ENCODE assay signal across 17 mouse cellular contexts in genomic region chr6:113801233-113801632, GRCm38 (mm10).
A peak's percentile ranks its signal among the peaks of the same experiment; 100 is the strongest.
DNase-seq lines count a peak whose midpoint lies in the region; ATAC-seq lines count a peak whose summit lies in the region.
"Had no signal": no experiment of that assay in that cellular context is flagged by ENCODE, and none has a peak within 500 bp of the region (broad histone marks: within the 10 kb centered on the region; RNA-seq: fewer than 3 reads in every experiment).

No protein-coding gene starts in this region.

- H3K4me2 ChIP-seq in forebrain, embryonic 13.5 days = no peak overlapping the region
- H3K4me2 ChIP-seq: forebrain, embryonic 15.5 days; liver, embryonic 12.5 days had no signal

- H3K4me1 ChIP-seq in forebrain, embryonic 13.5 days = peaks cover 19% of the 10 kb centered on the region
- H3K4me1 ChIP-seq: liver, embryonic 12.5 days had no signal

- H3K36me3 ChIP-seq in forebrain, embryonic 13.5 days (ENCODE audit: poor library complexity, severe bottlenecking) = peaks cover 43% of the 10 kb centered on the region
- H3K36me3 ChIP-seq: liver, embryonic 12.5 days; midbrain, embryonic 10.5 days had no signal

- H3K27ac ChIP-seq in forebrain, embryonic 13.5 days = no peak overlapping the region
- H3K27ac ChIP-seq: forebrain, embryonic 15.5 days; liver, embryonic 12.5 days; midbrain, embryonic 10.5 days; stomach, postnatal 0 days had no signal

- peaks cover 9% of the 10 kb centered on the region; the same call in 1 of the 2 replicates for H3K9me3 ChIP-seq in forebrain, embryonic 13.5 days (replicated peaks)
- H3K9me3 ChIP-seq: liver, embryonic 12.5 days had no signal

- H3K27me3 ChIP-seq in forebrain, embryonic 13.5 days = no peaks in the 10 kb centered on the region
- H3K27me3 ChIP-seq: forebrain, embryonic 15.5 days had no signal

- peak; percentile 58 to 64 for DNase-seq in frontal cortex, postnatal 10 days (ENCODE audit: low spot score in 2 of 2)
- peak; percentile 67 to 83 for DNase-seq in left cerebral cortex, adult 18-20 months (ENCODE audit: low spot score in 2 of 2)
- peak; percentile 77 to 79 for DNase-seq in right cerebral cortex, adult 2 months (ENCODE audit: low spot score in 2 of 2)
- no peak for DNase-seq in cerebellum, postnatal 4 days (ENCODE audit: low spot score in 2 of 2)
- DNase-seq in embryo, embryonic 10 days (ENCODE audit: low spot score) = no peak
- DNase-seq: cerebellum, adult 11-12 months; embryo, embryonic 11 days; kidney, adult 2 months; lung, postnatal 10 days; spleen, adult 18-20 months had no signal

- 0 out of 2 replicates have a peak, but pooled peaks have one; percentile 53 for ATAC-seq in common myeloid progenitor, adult 5-6 weeks (replicated peaks; ENCODE audit: low read depth, poor library complexity, severe bottlenecking)
- ATAC-seq in forebrain, embryonic 13.5 days = no peak
- ATAC-seq: forebrain, embryonic 15.5 days; hindbrain, embryonic 16.5 days; liver, embryonic 12.5 days had no signal

- no peak overlapping the region for H3K4me3 ChIP-seq in forebrain, embryonic 13.5 days
- H3K4me3 ChIP-seq: forebrain, embryonic 15.5 days; liver, embryonic 12.5 days; midbrain, embryonic 10.5 days had no signal

- no peak overlapping the region for H3K9ac ChIP-seq in forebrain, embryonic 13.5 days
- H3K9ac ChIP-seq: forebrain, embryonic 15.5 days; liver, embryonic 12.5 days had no signal

Comparison
In these comparisons a context has a peak if more than half of its experiments do, and no peak if none do; other contexts are left out.
1. DNase-seq: peak in frontal cortex, postnatal 10 days (2 of 2), left cerebral cortex, adult 18-20 months (2 of 2) and right cerebral cortex, adult 2 months (2 of 2); none in cerebellum, postnatal 4 days (0 of 2) and embryo, embryonic 10 days (single experiment).